Mouse (Mus musculus) neural tube, embryonic 13.5 days (tissue): ENCODE results near the gene Ubac2. TPM values are rescaled to one million over a fixed set of nuclear protein-coding genes. Genes with fewer than 3 reads are reported as not detected.

Experiments
- ATAC-seq: fragments of 200-750 bp; cut with Nextera tagmentation; 2 replicates; pipeline ENCODE4 v1.8.0; 2017; ENCODE audit warnings: low read depth, mild to moderate bottlenecking, moderate TSS enrichment, moderate library complexity
- H3K27ac ChIP-seq: fragments of 300-500 bp; sonication (generic); replicated peaks from 2 replicates; pipeline ENCODE4 v1.5.1; 2015; ENCODE audit warnings: moderate library complexity, mild to moderate bottlenecking, inconsistent platforms
- H3K27me3 ChIP-seq: fragments of 300-500 bp; sonication (generic); 2 replicates; pipeline ENCODE4 v1.6.1; 2015; ENCODE audit warnings: mild to moderate bottlenecking, inconsistent platforms
- H3K36me3 ChIP-seq: fragments of 300-500 bp; sonication (generic); 2 replicates; pipeline ENCODE4 v1.6.1; 2015; ENCODE audit warnings: mild to moderate bottlenecking, inconsistent platforms
- H3K4me1 ChIP-seq: fragments of 300-500 bp; sonication (generic); replicated peaks from 2 replicates; pipeline ENCODE4 v1.6.1; 2015; ENCODE audit warnings: inconsistent platforms
- H3K4me2 ChIP-seq: fragments of 300-500 bp; sonication (generic); 2 replicates; pipeline ENCODE4 v1.6.1; 2015; ENCODE audit warnings: inconsistent platforms, mild to moderate bottlenecking, moderate library complexity
- H3K4me3 ChIP-seq: fragments of 300-500 bp; sonication (generic); 2 replicates; pipeline ENCODE4 v1.5.1; 2015; ENCODE audit warnings: mild to moderate bottlenecking, inconsistent platforms
- H3K9ac ChIP-seq: fragments of 300-500 bp; sonication (generic); 2 replicates; pipeline ENCODE4 v1.6.1; 2015; ENCODE audit warnings: moderate library complexity, mild to moderate bottlenecking, inconsistent platforms
- H3K9me3 ChIP-seq: fragments of 300-500 bp; sonication (generic); 2 replicates; pipeline ENCODE4 v1.6.1; 2016; ENCODE audit warnings: inconsistent platforms
- WGBS: fragments of 180-500 bp; shearing (Covaris S2); methylation state at CpG from one replicate; pipeline ENCODE4 v1.1.7; 2015; 5-methylcytosine and 5-hydroxymethylcytosine counted together
- polyA plus RNA-seq: library from polyadenylated mRNA; unstranded; fragments of >200 nt; fragmentation: Nextera tagmentation; extraction: Ambion mirVana; gene quantifications from 2 replicates; pipeline ENCODE4 v1.2.1, GENCODE M21; 2015

Ubac2 gene
- polyA plus RNA-seq, 1 experiment from 2014 or later = 54.6 TPM

GRCm38 (mm10) chr14:121896126-121897090, 18.0 kb downstream of the Ubac2 start:
- H3K27me3 ChIP-seq = no peaks in the 10 kb centered on the region
- H3K4me1 ChIP-seq = peaks cover 6% of the 10 kb centered on the region; the same call in 1 of the 2 replicates
- 73% methylated on average over 6 of the region's 6 CpGs for WGBS
- H3K36me3 ChIP-seq = no peaks in the 10 kb centered on the region
- no peak overlapping the region for H3K4me3 ChIP-seq
- ATAC-seq = no peak
- H3K9ac ChIP-seq = no peak overlapping the region
- no peak overlapping the region for H3K4me2 ChIP-seq
- H3K27ac ChIP-seq = no peak overlapping the region
- H3K9me3 ChIP-seq = no peaks in the 10 kb centered on the region

GRCm38 (mm10) chr14:121897773-121898172, 19.4 kb downstream of the Ubac2 start:
- Histone ChIP-seq H3K27me3 (no peaks in the 10 kb centered on the region), H3K4me1 (peaks cover 6% of the 10 kb centered on the region; the same call in 1 of the 2 replicates), H3K9me3 (no peaks in the 10 kb centered on the region), H3K4me2 (no peak overlapping the region), H3K36me3 (no peaks in the 10 kb centered on the region), H3K9ac (no peak overlapping the region), H3K4me3 (no peak overlapping the region), H3K27ac (no peak overlapping the region)
- no peak for ATAC-seq
- WGBS = 84% methylated on average over 2 of the region's 2 CpGs

- Histone ChIP-seq H3K27ac (no peak overlapping the region), H3K36me3 (no peaks in the 10 kb centered on the region), H3K9me3 (no peaks in the 10 kb centered on the region), H3K4me2 (no peak overlapping the region), H3K9ac (no peak overlapping the region), H3K4me1 (peaks cover 6% of the 10 kb centered on the region; the same call in 1 of the 2 replicates), H3K27me3 (no peaks in the 10 kb centered on the region), H3K4me3 (no peak overlapping the region)
- ATAC-seq = no peak
- WGBS = 87% methylated on average over 11 of the region's 11 CpGs
Measured at GRCm38 (mm10) chr14:121898509-121898908, 20.1 kb downstream of the Ubac2 start.

- WGBS = 90% methylated on average over 3 of the region's 3 CpGs
Measured at GRCm38 (mm10) chr14:121899071-121899470, 20.7 kb downstream of the Ubac2 start.

GRCm38 (mm10) chr14:121901511-121901910, 23.1 kb downstream of the Ubac2 start:
- ATAC-seq = no peak
- 90% methylated on average over 6 of the region's 6 CpGs for WGBS

More at GRCm38 (mm10) chr14:121899071-121899470, 20.7 kb downstream of the Ubac2 start:
- H3K27ac ChIP-seq = no peak overlapping the region
- H3K4me3 ChIP-seq = no peak overlapping the region
- H3K4me1 ChIP-seq = peaks cover 3% of the 10 kb centered on the region; the same call in 1 of the 2 replicates
- no peaks in the 10 kb centered on the region for H3K9me3 ChIP-seq
- no peak overlapping the region for H3K4me2 ChIP-seq
- no peaks in the 10 kb centered on the region for H3K27me3 ChIP-seq
- no peaks in the 10 kb centered on the region for H3K36me3 ChIP-seq
- no peak for ATAC-seq
- no peak overlapping the region for H3K9ac ChIP-seq

DNA sequence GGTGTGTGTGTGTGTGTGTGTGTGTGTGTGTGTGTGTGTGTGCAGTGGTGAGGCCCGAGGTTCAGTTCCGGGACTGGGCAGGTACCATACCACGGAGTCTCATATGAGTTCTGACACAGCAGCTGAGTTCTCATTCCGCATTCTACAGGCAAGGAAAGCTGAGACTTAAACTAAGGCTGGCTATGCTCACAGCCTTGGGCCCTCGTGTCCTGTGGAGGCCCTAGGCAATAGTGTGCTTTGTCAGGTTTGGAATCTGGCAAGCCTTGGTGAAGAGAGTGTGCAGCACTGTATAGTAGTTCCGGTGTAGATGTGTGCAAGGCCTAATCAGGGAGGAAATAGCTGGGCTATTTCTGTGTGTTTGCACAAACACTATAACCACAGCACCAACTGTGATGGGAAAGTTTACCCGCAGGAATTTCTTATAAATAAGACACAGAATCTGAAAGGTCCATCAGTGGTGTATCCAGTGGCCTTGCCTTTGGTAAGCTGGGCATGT, 25.0 kb downstream of the Ubac2 start:
- H3K4me1 ChIP-seq = no peaks in the 10 kb centered on the region
- WGBS = 93% methylated on average over 7 of the region's 7 CpGs
- H3K9ac ChIP-seq = no peak overlapping the region
- H3K4me2 ChIP-seq = no peak overlapping the region
- peaks cover 32% of the 10 kb centered on the region for H3K36me3 ChIP-seq
- H3K9me3 ChIP-seq = no peaks in the 10 kb centered on the region
- H3K27me3 ChIP-seq = no peaks in the 10 kb centered on the region
- H3K4me3 ChIP-seq = no peak overlapping the region
- H3K27ac ChIP-seq = no peak overlapping the region
- no peak for ATAC-seq

More at GRCm38 (mm10) chr14:121901511-121901910, 23.1 kb downstream of the Ubac2 start:
- Histone ChIP-seq H3K9ac (no peak overlapping the region), H3K4me1 (no peaks in the 10 kb centered on the region), H3K9me3 (no peaks in the 10 kb centered on the region), H3K27ac (no peak overlapping the region), H3K4me2 (no peak overlapping the region), H3K36me3 (peaks cover 16% of the 10 kb centered on the region), H3K4me3 (no peak overlapping the region), H3K27me3 (no peaks in the 10 kb centered on the region)

DNA sequence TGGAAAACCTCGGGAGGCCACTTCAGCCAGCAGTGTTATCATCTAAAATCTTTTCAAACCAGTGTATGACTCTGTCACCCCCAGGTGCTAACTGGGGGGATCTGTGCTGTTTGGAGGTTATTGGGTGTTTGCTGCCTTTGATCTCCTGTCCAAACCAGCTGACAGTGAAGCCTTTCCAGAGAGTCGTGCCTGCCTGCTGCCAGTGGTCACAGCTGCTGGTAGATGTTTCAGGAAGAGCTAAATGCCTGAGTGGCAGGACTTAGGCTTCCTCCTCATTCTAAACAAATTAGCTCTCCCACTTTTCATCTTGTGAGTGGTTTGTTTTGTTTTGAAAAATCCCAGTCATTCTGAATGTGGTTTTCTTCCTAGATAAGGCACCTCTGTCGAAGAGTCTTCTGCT, 26.3 kb downstream of the Ubac2 start:
- WGBS = 72% methylated on average over 3 of the region's 3 CpGs
- Histone ChIP-seq H3K4me1 (no peaks in the 10 kb centered on the region), H3K9me3 (no peaks in the 10 kb centered on the region), H3K9ac (no peak overlapping the region), H3K27me3 (no peaks in the 10 kb centered on the region), H3K36me3 (peaks cover 44% of the 10 kb centered on the region), H3K4me2 (no peak overlapping the region), H3K4me3 (no peak overlapping the region), H3K27ac (no peak overlapping the region)
- ATAC-seq = no peak

DNA sequence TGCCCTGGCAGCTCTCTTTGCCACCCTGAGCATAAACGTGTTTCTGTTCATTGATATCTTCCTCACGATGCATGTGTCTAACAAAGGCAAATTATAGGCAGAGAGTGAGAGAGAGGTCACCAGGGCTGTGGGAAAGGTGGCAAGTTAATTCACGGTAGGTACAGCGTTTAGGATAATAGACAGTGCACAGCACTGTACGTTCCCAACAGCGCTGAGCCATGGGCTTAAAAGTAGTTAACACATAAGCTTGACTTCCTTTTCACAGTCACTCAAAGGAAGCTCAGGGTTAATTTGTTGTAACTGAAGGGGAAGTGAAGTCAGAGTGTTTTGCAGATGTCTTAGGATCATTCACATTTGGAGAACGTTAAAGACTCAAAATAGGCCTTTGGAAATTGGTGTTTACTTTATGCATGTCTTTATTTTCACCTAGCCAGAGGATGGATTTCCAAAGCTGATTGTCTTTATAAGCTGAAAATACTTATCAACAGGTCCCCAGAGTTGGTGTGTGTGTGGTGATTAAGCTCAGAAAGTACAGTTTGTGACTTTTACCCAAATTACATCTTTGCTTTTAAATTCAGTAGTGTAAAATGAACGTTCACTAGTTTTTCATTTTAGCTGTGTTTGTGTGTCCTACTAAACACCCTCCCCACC, 28.0 kb downstream of the Ubac2 start:
- WGBS = 87% methylated on average over 8 of the region's 8 CpGs
- H3K4me2 ChIP-seq = no peak overlapping the region

DNA sequence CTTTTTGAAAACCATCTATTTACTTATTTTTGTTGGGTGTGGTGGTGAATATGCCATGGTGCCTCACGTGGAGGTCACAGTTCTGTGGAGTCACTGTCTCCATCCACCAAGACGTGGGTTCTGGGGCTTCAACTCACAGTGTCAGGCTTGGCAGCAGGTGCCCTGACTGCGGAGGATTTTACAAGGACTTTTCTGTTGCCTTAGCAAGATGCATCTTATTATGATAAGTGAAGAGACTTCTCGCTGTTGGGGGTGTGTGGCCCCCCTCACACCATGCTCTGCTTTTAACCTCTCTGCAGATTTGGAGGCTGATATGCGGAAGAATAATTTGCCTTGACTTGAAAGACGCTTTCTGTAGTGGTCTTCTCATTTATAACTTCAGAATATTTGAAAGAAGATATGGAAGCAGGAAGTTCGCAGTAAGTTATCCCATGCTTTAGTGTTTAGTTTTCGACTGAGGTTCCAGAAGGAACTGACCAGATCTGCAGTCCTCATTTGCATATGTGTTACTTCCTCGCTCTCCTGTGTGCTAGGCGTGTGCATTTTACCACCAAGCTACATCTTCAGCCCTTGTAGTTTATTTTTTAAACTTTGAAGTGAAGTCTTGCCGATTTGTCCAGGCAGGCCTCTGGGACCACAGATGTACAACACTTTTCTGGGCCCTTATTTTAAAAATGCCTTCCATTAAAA, 28.7 kb downstream of the Ubac2 start:
- Histone ChIP-seq H3K4me3 (no peak overlapping the region), H3K9me3 (no peaks in the 10 kb centered on the region), H3K36me3 (peaks cover 66% of the 10 kb centered on the region), H3K27me3 (no peaks in the 10 kb centered on the region), H3K27ac (no peak overlapping the region), H3K4me2 (no peak overlapping the region), H3K4me1 (no peaks in the 10 kb centered on the region), H3K9ac (no peak overlapping the region)
- no peak for ATAC-seq
- 94% methylated on average over 11 of the region's 11 CpGs for WGBS

More for the DNA sequence above, 28.0 kb downstream of the Ubac2 start:
- no peaks in the 10 kb centered on the region for H3K4me1 ChIP-seq
- no peak overlapping the region for H3K9ac ChIP-seq
- H3K4me3 ChIP-seq = no peak overlapping the region
- no peaks in the 10 kb centered on the region for H3K9me3 ChIP-seq
- no peak for ATAC-seq
- H3K27me3 ChIP-seq = no peaks in the 10 kb centered on the region
- no peak overlapping the region for H3K27ac ChIP-seq
- peaks cover 59% of the 10 kb centered on the region for H3K36me3 ChIP-seq

DNA sequence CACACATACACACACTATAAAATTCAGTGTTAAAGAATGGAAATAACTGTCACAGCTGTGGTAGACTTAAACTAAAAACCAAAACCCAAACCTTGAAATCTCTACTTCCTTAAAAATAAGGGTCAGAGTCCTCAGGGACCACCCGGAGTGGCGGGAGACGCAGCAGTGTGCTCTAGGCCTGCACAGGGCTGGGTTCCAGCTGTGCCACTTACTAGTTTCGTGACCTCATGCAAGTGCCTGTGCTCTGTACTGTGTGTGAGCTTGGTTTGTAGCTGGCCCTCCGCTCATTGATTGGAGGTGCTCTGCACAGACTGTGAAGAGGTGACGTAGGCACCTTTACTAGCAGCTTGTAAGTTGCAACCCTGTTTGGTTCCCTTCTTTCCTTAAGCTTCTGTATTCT, 31.4 kb downstream of the Ubac2 start:
- Histone ChIP-seq H3K9ac (no peak overlapping the region), H3K4me1 (no peaks in the 10 kb centered on the region), H3K4me2 (no peak overlapping the region), H3K9me3 (no peaks in the 10 kb centered on the region), H3K36me3 (peaks cover 75% of the 10 kb centered on the region), H3K27me3 (no peaks in the 10 kb centered on the region), H3K4me3 (no peak overlapping the region), H3K27ac (no peak overlapping the region)
- no peak for ATAC-seq
- WGBS = 92% methylated on average over 6 of the region's 6 CpGs

DNA sequence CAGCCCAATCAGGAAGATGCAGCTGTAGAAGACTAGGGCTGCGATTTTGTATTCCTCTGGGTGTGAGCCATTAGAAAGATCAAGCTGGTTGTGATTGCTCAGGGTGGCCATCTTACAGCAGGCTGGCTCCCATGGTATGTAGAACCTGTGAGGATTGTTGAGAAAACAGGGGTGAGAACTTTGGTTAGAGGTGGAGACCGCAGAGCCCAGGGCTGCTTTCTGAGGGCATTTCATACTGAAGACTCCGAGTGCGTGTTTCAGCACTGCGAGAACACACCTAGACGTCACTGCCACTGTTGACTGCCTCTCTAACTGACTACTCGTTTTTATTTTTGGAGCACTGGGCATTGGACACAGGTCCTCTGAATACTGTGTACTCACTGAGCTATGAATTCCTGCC, 34.1 kb downstream of the Ubac2 start:
- Histone ChIP-seq H3K4me3 (no peak overlapping the region), H3K36me3 (peaks cover 69% of the 10 kb centered on the region), H3K4me1 (no peaks in the 10 kb centered on the region), H3K9me3 (no peaks in the 10 kb centered on the region), H3K9ac (no peak overlapping the region), H3K27ac (no peak overlapping the region), H3K4me2 (no peak overlapping the region), H3K27me3 (no peaks in the 10 kb centered on the region)
- 96% methylated on average over 7 of the region's 7 CpGs for WGBS
- no peak for ATAC-seq

DNA sequence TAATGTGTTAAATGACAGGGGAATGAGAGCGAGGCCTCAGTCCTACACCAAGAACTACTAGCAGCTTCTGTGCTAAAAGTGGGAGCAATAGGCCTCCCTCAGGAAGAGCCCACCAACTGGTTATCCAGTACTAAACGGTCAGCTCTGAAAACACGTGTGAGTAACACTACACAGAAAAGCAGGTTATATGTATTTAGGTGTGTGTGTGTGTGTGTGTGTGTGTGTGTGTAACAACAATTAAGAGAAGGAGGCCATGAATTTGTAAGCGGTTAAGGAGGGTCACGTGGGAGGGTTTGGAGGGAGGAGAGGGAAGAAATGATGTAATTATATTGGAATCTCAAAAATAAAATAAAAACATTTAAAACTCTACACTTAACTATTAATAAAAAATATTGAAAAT, 36.7 kb downstream of the Ubac2 start:
- H3K36me3 ChIP-seq = peaks cover 48% of the 10 kb centered on the region
- no peak overlapping the region for H3K27ac ChIP-seq
- H3K9ac ChIP-seq = no peak overlapping the region
- ATAC-seq = no peak
- H3K9me3 ChIP-seq = no peaks in the 10 kb centered on the region
- no peak overlapping the region for H3K4me2 ChIP-seq
- no peaks in the 10 kb centered on the region for H3K4me1 ChIP-seq
- WGBS = 93% methylated on average over 5 of the region's 5 CpGs
- H3K27me3 ChIP-seq = no peaks in the 10 kb centered on the region
- H3K4me3 ChIP-seq = no peak overlapping the region
